Mouse (Mus musculus) midbrain, embryonic 12.5 days (tissue): Measurements from ENCODE around the gene Natd1. TPM values are rescaled to one million over a fixed set of nuclear protein-coding genes. Genes with fewer than 3 reads are reported as not detected.

Experiments
- ATAC-seq: fragments of 200-750 bp; cut with Nextera tagmentation; 2 replicates; pipeline ENCODE4 v1.8.0; 2017; ENCODE audit warnings: low read depth, moderate TSS enrichment, moderate library complexity; ENCODE audit not compliant: low FRiP score
- H3K27ac ChIP-seq: fragments of 300-500 bp; sonication (generic); replicated peaks from 2 replicates; pipeline ENCODE4 v1.5.1; 2016; ENCODE audit warnings: mild to moderate bottlenecking
- H3K27me3 ChIP-seq: fragments of 300-500 bp; sonication (generic); 2 replicates; pipeline ENCODE4 v1.6.1; 2016; ENCODE audit warnings: mild to moderate bottlenecking
- H3K36me3 ChIP-seq: fragments of 300-500 bp; sonication (generic); 2 replicates; pipeline ENCODE4 v1.6.1; 2016
- H3K4me1 ChIP-seq: fragments of 300-500 bp; sonication (generic); 2 replicates; pipeline ENCODE4 v1.6.1; 2016
- H3K4me2 ChIP-seq: fragments of 300-500 bp; sonication (generic); replicated peaks from 2 replicates; pipeline ENCODE4 v1.6.1; 2016; ENCODE audit warnings: mild to moderate bottlenecking, moderate library complexity
- H3K4me3 ChIP-seq: fragments of 300-500 bp; sonication (generic); 2 replicates; pipeline ENCODE4 v1.5.1; 2016; ENCODE audit warnings: mild to moderate bottlenecking
- H3K9ac ChIP-seq: fragments of 300-500 bp; sonication (generic); replicated peaks from 2 replicates; pipeline ENCODE4 v1.6.1; 2016; ENCODE audit warnings: mild to moderate bottlenecking, moderate library complexity
- H3K9me3 ChIP-seq: fragments of 300-500 bp; sonication (generic); 2 replicates; pipeline ENCODE4 v1.6.1; 2016; ENCODE audit warnings: mild to moderate bottlenecking
- WGBS: fragments of 180-500 bp; shearing (Covaris S2); methylation state at CpG from one replicate; pipeline ENCODE4 v1.1.7; 2016; 5-methylcytosine and 5-hydroxymethylcytosine counted together
- polyA plus RNA-seq: library from polyadenylated mRNA; unstranded; fragments of >200 nt; fragmentation: Nextera tagmentation; extraction: Ambion mirVana; gene quantifications from 2 replicates; pipeline ENCODE4 v1.2.1, GENCODE M21; 2016

Natd1 gene
- polyA plus RNA-seq, 1 experiment from 2014 or later, result 27.3 TPM

GRCm38 (mm10) chr11:60931282-60931868 lies 16.8 kb upstream of the Natd1 start:
- no peak overlapping the region for H3K27ac ChIP-seq
- 5% methylated on average over 30 of the region's 30 CpGs for WGBS
- ATAC-seq, result no peak; the same call in 1 of the 2 replicates

GRCm38 (mm10) chr11:60930724-60931281 lies 16.3 kb upstream of the Natd1 start:
- peaks cover 16% of the 10 kb centered on the region; the same call in 1 of the 2 replicates for H3K27me3 ChIP-seq
- H3K4me3 ChIP-seq, result peak overlapping the region; percentile 78
- H3K36me3 ChIP-seq, result no peaks in the 10 kb centered on the region
- H3K9me3 ChIP-seq, result no peaks in the 10 kb centered on the region
- H3K4me2 ChIP-seq, result peak overlapping the region; percentile 84
- 0 out of 2 replicates have a peak overlapping the region, but pooled peaks have one; percentile 61 for H3K9ac ChIP-seq
- ATAC-seq, result no peak
- no peak overlapping the region for H3K27ac ChIP-seq
- peaks cover 40% of the 10 kb centered on the region for H3K4me1 ChIP-seq
- WGBS, result 32% methylated on average over 7 of the region's 7 CpGs

More at GRCm38 (mm10) chr11:60931282-60931868, 16.8 kb upstream of the Natd1 start:
- Histone ChIP-seq H3K27me3 (peaks cover 16% of the 10 kb centered on the region; the same call in 1 of the 2 replicates), H3K9me3 (no peaks in the 10 kb centered on the region), H3K36me3 (no peaks in the 10 kb centered on the region), H3K9ac (peak overlapping the region; percentile 61), H3K4me2 (peak overlapping the region; percentile 84), H3K4me3 (peak overlapping the region; percentile 78), H3K4me1 (peaks cover 40% of the 10 kb centered on the region)

- H3K4me2 ChIP-seq, result peak overlapping the region; percentile 48
- peaks cover 22% of the 10 kb centered on the region for H3K4me1 ChIP-seq
- peak overlapping the region; percentile 22 for H3K4me3 ChIP-seq
- WGBS, result under 1% methylated on average over 9 of the region's 9 CpGs
- H3K36me3 ChIP-seq, result no peaks in the 10 kb centered on the region
- peak; percentile 65 for ATAC-seq
- H3K9ac ChIP-seq, result 0 out of 2 replicates have a peak overlapping the region, but pooled peaks have one; percentile 25
- H3K27me3 ChIP-seq, result peaks cover 16% of the 10 kb centered on the region; the same call in 1 of the 2 replicates
- H3K9me3 ChIP-seq, result no peaks in the 10 kb centered on the region
- no peak overlapping the region for H3K27ac ChIP-seq
These were observed 12.7 kb upstream of the Natd1 start for GRCm38 (mm10) chr11:60927264-60927663.

GRCm38 (mm10) chr11:60924981-60925380 lies 10.4 kb upstream of the Natd1 start:
- Histone ChIP-seq H3K4me3 (no peak overlapping the region), H3K9me3 (no peaks in the 10 kb centered on the region), H3K4me1 (peaks cover 12% of the 10 kb centered on the region; the same call in 1 of the 2 replicates), H3K36me3 (no peaks in the 10 kb centered on the region), H3K4me2 (no peak overlapping the region), H3K27ac (no peak overlapping the region), H3K27me3 (0 out of 2 replicates have a peak, but pooled peaks cover 4% of the 10 kb centered on the region), H3K9ac (no peak overlapping the region)
- ATAC-seq, result no peak
- WGBS, result 89% methylated on average over 1 of the region's 1 CpGs

GRCm38 (mm10) chr11:60924498-60924897 lies 9.9 kb upstream of the Natd1 start:
- H3K27ac ChIP-seq, result no peak overlapping the region
- no peak overlapping the region for H3K4me2 ChIP-seq
- 57% methylated on average over 6 of the region's 6 CpGs for WGBS
- no peak overlapping the region for H3K4me3 ChIP-seq
- no peaks in the 10 kb centered on the region for H3K27me3 ChIP-seq
- no peak for ATAC-seq
- H3K9ac ChIP-seq, result no peak overlapping the region
- H3K4me1 ChIP-seq, result peaks cover 12% of the 10 kb centered on the region; the same call in 1 of the 2 replicates
- no peaks in the 10 kb centered on the region for H3K36me3 ChIP-seq
- H3K9me3 ChIP-seq, result no peaks in the 10 kb centered on the region

GRCm38 (mm10) chr11:60922964-60923363 lies 8.4 kb upstream of the Natd1 start:
- no peak for ATAC-seq
- Histone ChIP-seq H3K9ac (no peak overlapping the region), H3K27me3 (no peaks in the 10 kb centered on the region), H3K36me3 (no peaks in the 10 kb centered on the region), H3K4me1 (peaks cover 11% of the 10 kb centered on the region; the same call in 1 of the 2 replicates), H3K4me2 (no peak overlapping the region), H3K27ac (no peak overlapping the region), H3K4me3 (no peak overlapping the region), H3K9me3 (no peaks in the 10 kb centered on the region)
- 62% methylated on average over 5 of the region's 5 CpGs for WGBS

- no peak for ATAC-seq
- Histone ChIP-seq H3K4me2 (no peak overlapping the region), H3K9me3 (no peaks in the 10 kb centered on the region), H3K36me3 (no peaks in the 10 kb centered on the region), H3K27ac (no peak overlapping the region), H3K9ac (no peak overlapping the region), H3K27me3 (no peaks in the 10 kb centered on the region; the same call in 1 of the 2 replicates), H3K4me1 (peaks cover 5% of the 10 kb centered on the region; the same call in 1 of the 2 replicates), H3K4me3 (no peak overlapping the region)
- 81% methylated on average over 1 of the region's 1 CpGs for WGBS
These were observed 7.6 kb upstream of the Natd1 start for GRCm38 (mm10) chr11:60922195-60922594.

GRCm38 (mm10) chr11:60920021-60920420 lies 5.5 kb upstream of the Natd1 start:
- no peaks in the 10 kb centered on the region for H3K4me1 ChIP-seq
- no peaks in the 10 kb centered on the region for H3K36me3 ChIP-seq
- WGBS, result 76% methylated on average over 2 of the region's 2 CpGs
- H3K27ac ChIP-seq, result no peak overlapping the region
- H3K4me3 ChIP-seq, result no peak overlapping the region
- no peak for ATAC-seq
- no peak overlapping the region for H3K4me2 ChIP-seq
- no peak overlapping the region for H3K9ac ChIP-seq
- no peaks in the 10 kb centered on the region for H3K9me3 ChIP-seq
- no peaks in the 10 kb centered on the region; the same call in 1 of the 2 replicates for H3K27me3 ChIP-seq

GRCm38 (mm10) chr11:60915201-60915600 lies 651 bp upstream of the Natd1 start:
- H3K27ac ChIP-seq, result no peak overlapping the region
- H3K9ac ChIP-seq, result no peak overlapping the region
- H3K27me3 ChIP-seq, result no peaks in the 10 kb centered on the region; the same call in 1 of the 2 replicates
- no peaks in the 10 kb centered on the region for H3K9me3 ChIP-seq
- ATAC-seq, result no peak
- H3K4me3 ChIP-seq, result no peak overlapping the region
- peaks cover 24% of the 10 kb centered on the region for H3K4me1 ChIP-seq
- no peak overlapping the region for H3K4me2 ChIP-seq
- WGBS, result 76% methylated on average over 4 of the region's 4 CpGs
- H3K36me3 ChIP-seq, result no peaks in the 10 kb centered on the region

- peak; percentile 91 for ATAC-seq
- WGBS, result under 1% methylated on average over 86 of the region's 86 CpGs
These were observed 1.0 kb downstream of the Natd1 start for GRCm38 (mm10) chr11:60913301-60914196.

GRCm38 (mm10) chr11:60912525-60912973 lies 2.0 kb downstream of the Natd1 start:
- WGBS, result 31% methylated on average over 7 of the region's 7 CpGs

More at GRCm38 (mm10) chr11:60913301-60914196, 1.0 kb downstream of the Natd1 start:
- Histone ChIP-seq H3K27ac (peak overlapping the region; percentile 79), H3K27me3 (no peaks in the 10 kb centered on the region; the same call in 1 of the 2 replicates), H3K4me3 (peak overlapping the region; percentile 95), H3K4me1 (peaks cover 24% of the 10 kb centered on the region), H3K9ac (peak overlapping the region; percentile 91), H3K4me2 (peak overlapping the region; percentile 65), H3K9me3 (no peaks in the 10 kb centered on the region), H3K36me3 (no peaks in the 10 kb centered on the region)

More at GRCm38 (mm10) chr11:60912525-60912973, 2.0 kb downstream of the Natd1 start:
- H3K36me3 ChIP-seq, result no peaks in the 10 kb centered on the region
- peak overlapping the region; percentile 91 for H3K9ac ChIP-seq
- ATAC-seq, result no peak
- H3K27me3 ChIP-seq, result no peaks in the 10 kb centered on the region; the same call in 1 of the 2 replicates
- H3K27ac ChIP-seq, result no peak overlapping the region
- peak overlapping the region; percentile 95 for H3K4me3 ChIP-seq
- H3K4me1 ChIP-seq, result peaks cover 24% of the 10 kb centered on the region
- no peaks in the 10 kb centered on the region for H3K9me3 ChIP-seq
- peak overlapping the region; percentile 65 for H3K4me2 ChIP-seq
